Mouse (Mus musculus): ENCODE results near the gene Gm45618. TPM values are rescaled to one million over a fixed set of nuclear protein-coding genes. Genes with fewer than 3 reads are reported as not detected.

Gm45618 gene
- polyA plus RNA-seq (2012; ENCODE audit: low replicate concordance), result not detected in 2 replicates

DNA sequence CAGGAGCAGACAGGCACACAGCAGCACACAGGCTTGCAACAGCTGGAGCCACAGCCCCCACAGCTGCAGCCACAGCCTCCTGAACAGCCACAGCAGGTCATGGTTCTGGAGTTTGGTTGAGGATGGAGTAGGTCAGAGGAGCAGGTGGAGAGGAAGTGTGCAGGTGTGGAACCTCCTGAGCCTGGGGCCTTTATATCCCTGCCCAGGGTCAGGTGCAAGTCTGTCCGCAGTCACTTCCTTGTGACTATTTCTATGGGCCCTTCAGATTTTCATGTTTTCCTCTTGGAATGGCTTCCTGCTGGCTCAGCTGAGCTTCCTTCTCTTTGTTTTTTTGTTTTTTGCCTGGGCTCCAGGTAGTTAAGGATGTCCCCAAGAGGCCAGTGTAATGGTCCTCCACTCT is at the start of gene Gm45618:
Gene Gm45618, minus strand, starts transcription at position 101 of the 400 bp plus-strand sequence.

DNA sequence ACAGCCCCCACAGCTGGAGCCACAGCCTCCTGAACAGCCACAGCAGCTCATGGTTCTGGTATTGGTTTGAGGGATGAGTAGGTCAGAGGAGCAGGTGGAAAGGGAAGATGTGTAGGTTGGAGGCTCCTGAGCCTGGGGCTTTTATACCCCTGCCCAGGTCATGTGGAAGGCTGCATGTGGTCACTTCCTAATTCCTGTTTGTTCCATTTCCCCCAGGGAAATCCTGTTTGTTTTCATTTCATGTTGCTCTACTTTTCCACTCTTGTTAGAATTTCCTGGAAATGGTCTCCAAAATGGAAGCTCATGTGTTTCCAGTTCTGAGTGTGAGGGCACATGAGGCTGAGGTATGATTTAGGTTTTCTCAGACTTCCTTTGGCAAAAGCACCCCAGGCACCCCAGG is 45.1 kb upstream of the Gm45618 start, which contains the start of gene Gm4553:
Gene Gm4553, minus strand, starts transcription at position 101 of the 400 bp plus-strand sequence.

DNA sequence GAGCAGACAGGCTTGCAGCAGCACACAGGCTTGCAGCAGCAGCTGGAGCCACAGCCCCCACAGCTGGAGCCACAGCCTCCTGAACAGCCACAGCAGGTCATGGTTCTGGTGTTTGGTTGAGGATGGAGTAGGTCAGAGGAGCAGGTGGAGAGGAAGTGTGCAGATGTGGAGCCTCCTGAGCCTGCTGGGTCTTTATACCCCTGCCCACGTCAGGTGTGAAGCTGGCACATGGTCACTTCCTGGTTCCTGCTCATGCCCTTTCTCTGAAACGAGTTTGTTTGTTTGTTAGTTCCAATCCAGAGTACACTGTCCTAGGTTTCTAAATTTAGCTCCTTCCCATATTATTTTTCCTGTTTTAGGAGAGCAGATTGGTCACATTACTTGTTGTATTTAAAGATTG is 36.5 kb upstream of the Gm45618 start, which contains the start of gene Gm29735:
Gene Gm29735, minus strand, starts transcription at position 101 of the 400 bp plus-strand sequence.

DNA sequence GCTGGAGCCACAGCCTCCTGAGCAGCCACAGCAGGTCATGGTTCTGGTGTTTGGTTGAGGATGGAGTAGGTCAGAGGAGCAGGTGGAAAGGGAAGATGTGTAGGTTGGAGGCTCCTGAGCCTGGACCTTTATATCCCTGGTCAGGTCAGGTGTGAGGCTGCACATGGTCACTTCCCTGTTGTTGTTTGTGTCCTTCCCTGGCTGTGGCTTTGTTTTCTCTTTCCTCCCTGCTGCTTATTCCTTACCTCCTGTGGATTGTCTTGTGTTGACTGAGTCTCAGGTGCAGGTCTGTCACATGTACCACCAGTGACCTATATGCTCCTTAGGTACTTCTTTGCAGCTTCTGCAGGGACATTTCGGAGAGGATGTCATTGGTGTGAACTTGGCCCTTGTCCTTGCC is 24.0 kb upstream of the Gm45618 start, which contains the start of gene Gm45337:
Gene Gm45337, minus strand, starts transcription at position 101 of the 400 bp plus-strand sequence.

DNA sequence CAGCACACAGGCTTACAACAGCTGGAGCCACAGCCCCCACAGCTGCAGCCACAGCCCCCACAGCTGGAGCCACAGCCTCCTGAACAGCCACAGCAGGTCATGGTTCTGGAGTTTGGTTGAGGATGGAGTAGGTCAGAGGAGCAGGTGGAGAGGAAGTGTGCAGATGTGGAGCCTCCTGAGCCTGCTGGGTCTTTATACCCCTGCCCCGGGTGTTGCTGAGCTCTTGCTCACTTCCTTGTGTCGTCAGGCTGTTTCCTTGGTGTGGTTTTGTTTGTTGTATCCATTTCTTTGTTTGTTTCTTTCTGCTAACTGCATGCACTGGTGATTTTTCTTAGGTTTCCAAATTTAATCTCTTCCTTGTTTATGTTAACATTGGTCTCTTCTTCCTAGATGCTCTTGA is 15.4 kb upstream of the Gm45618 start, which contains the start of gene Gm39115:
Gene Gm39115, minus strand, starts transcription at position 101 of the 400 bp plus-strand sequence.

DNA sequence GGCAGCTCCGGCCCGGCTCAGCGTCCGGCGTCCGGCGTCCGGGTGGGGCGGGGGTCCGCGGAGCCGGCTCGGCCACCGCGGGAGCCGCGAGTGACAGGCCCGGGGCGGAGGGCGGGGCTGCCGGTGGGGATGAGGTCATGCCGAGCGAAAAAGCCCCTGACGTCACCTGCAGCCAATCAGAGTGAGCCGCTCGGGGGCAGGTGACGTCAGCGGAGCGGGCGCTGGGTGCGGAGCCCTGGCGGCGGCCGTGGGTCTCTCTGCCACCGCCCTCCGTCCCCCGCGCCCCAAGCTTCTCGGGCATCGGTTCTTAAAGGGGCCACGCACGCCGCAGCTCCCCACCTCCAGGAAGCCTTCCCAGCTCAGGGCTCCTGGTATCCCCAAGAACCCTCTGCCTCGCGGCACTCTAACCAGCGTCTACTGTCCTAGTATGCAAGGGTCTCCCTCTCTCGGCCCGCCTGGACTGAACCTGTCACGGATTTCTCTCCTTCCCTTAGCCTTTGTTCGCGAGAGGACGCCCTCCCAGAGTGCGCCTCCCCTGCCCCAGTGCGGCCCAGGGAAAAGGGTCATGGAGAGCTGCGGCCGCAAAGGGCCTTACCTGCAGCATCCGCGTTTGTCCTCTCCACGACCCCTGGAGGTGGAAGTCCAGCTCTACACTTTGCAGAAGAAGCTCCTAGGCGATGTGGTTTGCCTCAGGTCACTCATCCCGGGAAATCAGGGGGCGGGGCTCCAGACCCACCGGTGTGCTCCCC is 25.2 kb downstream of the Gm45618 start, which contains the start of gene Dusp8:
Gene Dusp8, minus strand, starts transcription at position 661 of the 749 bp plus-strand sequence.

Other genes starting within 250 kb of the Gm45618 start
- gene Tollip, start 202.2 kb downstream of the Gm45618 start, polyA plus RNA-seq (2012; ENCODE audit: low replicate concordance), result 57.6 and 72.5 TPM in 2 replicates
- gene Brsk2, start 171.0 kb downstream of the Gm45618 start, polyA plus RNA-seq (2012; ENCODE audit: low replicate concordance), result not detected in 2 replicates
- gene Mob2, start 59.7 kb downstream of the Gm45618 start, polyA plus RNA-seq (2012; ENCODE audit: low replicate concordance), result 10.0 and 53.1 TPM in 2 replicates
- 14.9 and 17.9 TPM in 2 replicates for gene Dusp8, start 24.9 kb downstream of the Gm45618 start, polyA plus RNA-seq (2012; ENCODE audit: low replicate concordance)
- not detected in 2 replicates for gene Gm39115, start 15.3 kb upstream of the Gm45618 start, polyA plus RNA-seq (2012; ENCODE audit: low replicate concordance)
- gene Gm45337, start 23.9 kb upstream of the Gm45618 start, polyA plus RNA-seq (2012; ENCODE audit: low replicate concordance), result not detected in 2 replicates
- gene Gm29735, start 36.4 kb upstream of the Gm45618 start, polyA plus RNA-seq (2012; ENCODE audit: low replicate concordance), result not detected in 2 replicates
- gene Gm4553, start 45.0 kb upstream of the Gm45618 start, polyA plus RNA-seq (2012; ENCODE audit: low replicate concordance), result not detected in 2 replicates
- gene Krtap5-2, start 55.3 kb upstream of the Gm45618 start, polyA plus RNA-seq (2012; ENCODE audit: low replicate concordance), result not detected in 2 replicates
- not detected in 2 replicates for gene Gm10153, start 69.7 kb upstream of the Gm45618 start, polyA plus RNA-seq (2012; ENCODE audit: low replicate concordance)
- not detected in 2 replicates for gene Krtap5-3, start 80.6 kb upstream of the Gm45618 start, polyA plus RNA-seq (2012; ENCODE audit: low replicate concordance)
- not detected in 2 replicates for gene Gm7579, start 91.1 kb upstream of the Gm45618 start, polyA plus RNA-seq (2012; ENCODE audit: low replicate concordance)
- not detected in 2 replicates for gene Krtap5-5, start 109.2 kb upstream of the Gm45618 start, polyA plus RNA-seq (2012; ENCODE audit: low replicate concordance)
- not detected in 2 replicates for gene Gm40460, start 120.3 kb upstream of the Gm45618 start, polyA plus RNA-seq (2012; ENCODE audit: low replicate concordance)
- gene Gm2431, start 137.6 kb upstream of the Gm45618 start, polyA plus RNA-seq (2012; ENCODE audit: low replicate concordance), result not detected in 2 replicates
- not detected in 2 replicates for gene Gm4559, start 153.6 kb upstream of the Gm45618 start, polyA plus RNA-seq (2012; ENCODE audit: low replicate concordance)
- gene Krtap5-1, start 176.4 kb upstream of the Gm45618 start, polyA plus RNA-seq (2012; ENCODE audit: low replicate concordance), result not detected in 2 replicates
- gene Krtap5-4, start 182.8 kb upstream of the Gm45618 start, polyA plus RNA-seq (2012; ENCODE audit: low replicate concordance), result not detected in 2 replicates